Mouse (Mus musculus): Measurements from ENCODE around the gene Exoc3. TPM values are rescaled to one million over a fixed set of nuclear protein-coding genes. Genes with fewer than 3 reads are reported as not detected.

Gene Exoc3
- polyA plus RNA-seq (2016; fragmentation: Nextera tagmentation; extraction: Ambion mirVana), result 81.8 and 81.9 TPM in 2 replicates

GRCm38 (mm10) chr13:74208317-74208985, at the start of gene Exoc3:
Gene Exoc3, minus strand, starts transcription at chr13:74208732.
- H3K4me3 ChIP-seq, result peak within 1 kb of the TSS; percentile 72
- no peaks in the 10 kb centered on the region for H3K27me3 ChIP-seq (ENCODE audit: poor library complexity, severe bottlenecking)
- no peaks in the 10 kb centered on the region for H3K9me3 ChIP-seq
- peaks cover 22% of the 10 kb centered on the region for H3K4me1 ChIP-seq
- H3K27ac ChIP-seq, result peak within 1 kb of the TSS; percentile 88
- WGBS, result under 1% methylated on average over 39 of the region's 39 CpGs
- H3K36me3 ChIP-seq (replicated peaks), result peaks cover 27% of the 10 kb centered on the region
- peak; percentile 88 for DNase-seq (ENCODE audit: extremely low spot score, low spot score)

GRCm38 (mm10) chr13:74246494-74246893, 38.0 kb upstream of the Exoc3 start:
- no peak for DNase-seq (ENCODE audit: extremely low spot score, low spot score)
- no peaks in the 10 kb centered on the region for H3K9me3 ChIP-seq
- H3K36me3 ChIP-seq (replicated peaks), result no peaks in the 10 kb centered on the region
- H3K27ac ChIP-seq, result no peak overlapping the region
- peaks cover 10% of the 10 kb centered on the region for H3K4me1 ChIP-seq
- no peak overlapping the region for H3K4me3 ChIP-seq
- no peaks in the 10 kb centered on the region for H3K27me3 ChIP-seq (ENCODE audit: poor library complexity, severe bottlenecking)

GRCm38 (mm10) chr13:74245899-74246231, 37.3 kb upstream of the Exoc3 start:
- Histone ChIP-seq H3K27ac (peak overlapping the region; percentile 68), H3K4me1 (peaks cover 10% of the 10 kb centered on the region), H3K4me3 (peak overlapping the region; percentile 24; the same call in 1 of the 2 replicates), H3K36me3 (replicated peaks) (no peaks in the 10 kb centered on the region), H3K9me3 (no peaks in the 10 kb centered on the region), H3K27me3 (ENCODE audit: poor library complexity, severe bottlenecking) (no peaks in the 10 kb centered on the region)
- no peak for DNase-seq (ENCODE audit: extremely low spot score, low spot score)
- 68% methylated on average over 4 of the region's 4 CpGs for WGBS

- no peaks in the 10 kb centered on the region for H3K27me3 ChIP-seq (ENCODE audit: poor library complexity, severe bottlenecking)
- H3K36me3 ChIP-seq (replicated peaks), result no peaks in the 10 kb centered on the region
- H3K4me1 ChIP-seq, result peaks cover 10% of the 10 kb centered on the region
- WGBS, result 39% methylated on average over 17 of the region's 17 CpGs
- H3K27ac ChIP-seq, result peak overlapping the region; percentile 68
- H3K4me3 ChIP-seq, result peak overlapping the region; percentile 24; the same call in 1 of the 2 replicates
- peak; percentile 77 for DNase-seq (ENCODE audit: extremely low spot score, low spot score)
- no peaks in the 10 kb centered on the region for H3K9me3 ChIP-seq
Measured at GRCm38 (mm10) chr13:74245214-74245898, 36.8 kb upstream of the Exoc3 start.

- Histone ChIP-seq H3K27me3 (ENCODE audit: poor library complexity, severe bottlenecking) (no peaks in the 10 kb centered on the region), H3K36me3 (replicated peaks) (no peaks in the 10 kb centered on the region), H3K9me3 (no peaks in the 10 kb centered on the region), H3K4me3 (no peak overlapping the region), H3K4me1 (no peaks in the 10 kb centered on the region), H3K27ac (no peak overlapping the region)
- no peak for DNase-seq (ENCODE audit: extremely low spot score, low spot score)
- WGBS, result 77% methylated on average over 7 of the region's 7 CpGs
Measured at GRCm38 (mm10) chr13:74237574-74237973, 29.0 kb upstream of the Exoc3 start.

GRCm38 (mm10) chr13:74220659-74221058, 12.1 kb upstream of the Exoc3 start:
- Histone ChIP-seq H3K4me1 (no peaks in the 10 kb centered on the region), H3K9me3 (no peaks in the 10 kb centered on the region), H3K27me3 (ENCODE audit: poor library complexity, severe bottlenecking) (no peaks in the 10 kb centered on the region), H3K36me3 (replicated peaks) (no peaks in the 10 kb centered on the region), H3K27ac (no peak overlapping the region), H3K4me3 (no peak overlapping the region)
- no peak for DNase-seq (ENCODE audit: extremely low spot score, low spot score)
- WGBS, result 55% methylated on average over 1 of the region's 1 CpGs

- 75% methylated on average over 3 of the region's 3 CpGs for WGBS
- no peak for DNase-seq (ENCODE audit: extremely low spot score, low spot score)
- Histone ChIP-seq H3K27ac (no peak overlapping the region), H3K36me3 (replicated peaks) (no peaks in the 10 kb centered on the region), H3K27me3 (ENCODE audit: poor library complexity, severe bottlenecking) (no peaks in the 10 kb centered on the region), H3K9me3 (no peaks in the 10 kb centered on the region), H3K4me1 (no peaks in the 10 kb centered on the region), H3K4me3 (no peak overlapping the region)
Measured at GRCm38 (mm10) chr13:74218441-74218840, 9.9 kb upstream of the Exoc3 start.

- peak; percentile 20 for DNase-seq (ENCODE audit: extremely low spot score, low spot score)
- H3K27ac ChIP-seq, result peak overlapping the region; percentile 88
- H3K4me1 ChIP-seq, result peaks cover 22% of the 10 kb centered on the region
- peaks cover 21% of the 10 kb centered on the region for H3K36me3 ChIP-seq (replicated peaks)
- H3K9me3 ChIP-seq, result no peaks in the 10 kb centered on the region
- no peaks in the 10 kb centered on the region for H3K27me3 ChIP-seq (ENCODE audit: poor library complexity, severe bottlenecking)
- H3K4me3 ChIP-seq, result peak overlapping the region; percentile 72
- 17% methylated on average over 12 of the region's 12 CpGs for WGBS
Measured at GRCm38 (mm10) chr13:74208986-74209345, 434 bp upstream of the Exoc3 start.

- 88% methylated on average over 3 of the region's 3 CpGs for WGBS
- no peak overlapping the region for H3K4me3 ChIP-seq
- H3K27ac ChIP-seq, result no peak overlapping the region
- DNase-seq (ENCODE audit: extremely low spot score, low spot score), result no peak
- H3K4me1 ChIP-seq, result no peaks in the 10 kb centered on the region
- no peaks in the 10 kb centered on the region for H3K9me3 ChIP-seq
- no peaks in the 10 kb centered on the region for H3K27me3 ChIP-seq (ENCODE audit: poor library complexity, severe bottlenecking)
- peaks cover 59% of the 10 kb centered on the region for H3K36me3 ChIP-seq (replicated peaks)
Measured at GRCm38 (mm10) chr13:74196451-74196850, 12.1 kb downstream of the Exoc3 start.

GRCm38 (mm10) chr13:74192613-74193012, 15.9 kb downstream of the Exoc3 start:
- DNase-seq (ENCODE audit: extremely low spot score, low spot score), result no peak
- Histone ChIP-seq H3K4me3 (no peak overlapping the region), H3K4me1 (no peaks in the 10 kb centered on the region), H3K9me3 (no peaks in the 10 kb centered on the region), H3K27me3 (ENCODE audit: poor library complexity, severe bottlenecking) (no peaks in the 10 kb centered on the region), H3K27ac (no peak overlapping the region), H3K36me3 (replicated peaks) (peaks cover 71% of the 10 kb centered on the region)
- WGBS, result 86% methylated on average over 6 of the region's 6 CpGs

GRCm38 (mm10) chr13:74183011-74183695, 25.4 kb downstream of the Exoc3 start:
- H3K9me3 ChIP-seq, result no peaks in the 10 kb centered on the region
- H3K4me3 ChIP-seq, result no peak overlapping the region
- no peak overlapping the region for H3K27ac ChIP-seq
- H3K4me1 ChIP-seq, result no peaks in the 10 kb centered on the region
- H3K36me3 ChIP-seq (replicated peaks), result peaks cover 87% of the 10 kb centered on the region
- WGBS, result 90% methylated on average over 5 of the region's 5 CpGs
- no peak for DNase-seq (ENCODE audit: extremely low spot score, low spot score)
- no peaks in the 10 kb centered on the region for H3K27me3 ChIP-seq (ENCODE audit: poor library complexity, severe bottlenecking)

- 92% methylated on average over 5 of the region's 5 CpGs for WGBS
- no peak for DNase-seq (ENCODE audit: extremely low spot score, low spot score)
- H3K27ac ChIP-seq, result no peak overlapping the region
- H3K4me3 ChIP-seq, result no peak overlapping the region
- H3K27me3 ChIP-seq (ENCODE audit: poor library complexity, severe bottlenecking), result no peaks in the 10 kb centered on the region
- no peaks in the 10 kb centered on the region for H3K9me3 ChIP-seq
- H3K4me1 ChIP-seq, result peaks cover 3% of the 10 kb centered on the region
- peaks cover 67% of the 10 kb centered on the region for H3K36me3 ChIP-seq (replicated peaks)
Measured at GRCm38 (mm10) chr13:74172036-74172435, 36.5 kb downstream of the Exoc3 start.

Measured in forebrain, embryonic 10.5 days (tissue).